Mouse (Mus musculus): ENCODE measurements around the gene Gstp3.

DNA sequence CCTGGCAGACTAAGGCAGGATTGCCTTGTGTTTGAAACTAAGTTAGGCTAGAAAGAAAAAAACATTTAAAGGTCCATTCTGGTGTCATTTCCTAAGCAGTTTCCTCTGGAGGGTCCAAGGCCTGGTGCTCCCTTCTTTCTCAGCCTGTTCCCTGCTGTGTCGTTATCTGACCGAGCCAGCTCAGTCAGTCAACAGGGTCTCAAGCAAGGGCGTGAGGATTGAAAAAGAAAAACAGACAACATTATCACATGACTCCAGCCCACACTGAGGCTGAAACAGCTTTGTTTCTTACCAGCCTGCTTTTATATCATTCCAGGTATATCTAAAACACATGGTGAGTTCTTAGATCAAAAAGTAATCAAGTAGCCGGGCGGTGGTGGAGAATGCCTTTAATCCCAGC is 43.7 kb downstream of the Gstp3 start:
- TF ChIP-seq CTCF (IDR thresholded peaks at IDR 0.05; ENCODE audit: extremely low read depth, insufficient read depth, low read length), result no peak
- TF ChIP-seq POLR2A (IDR thresholded peaks at IDR 0.05; ENCODE audit: extremely low read depth, insufficient read depth, low read length), result no peak
